Mouse (Mus musculus): ENCODE results near the gene Ncoa1.
A peak's percentile ranks its signal among the peaks of the same experiment; 100 is the strongest.
"Not testable (repeated sequence)": the region's sequence is repeated elsewhere in the genome, so short reads cannot be mapped to it uniquely, and the experiment has no call there.

The Ncoa1 gene

DNA sequence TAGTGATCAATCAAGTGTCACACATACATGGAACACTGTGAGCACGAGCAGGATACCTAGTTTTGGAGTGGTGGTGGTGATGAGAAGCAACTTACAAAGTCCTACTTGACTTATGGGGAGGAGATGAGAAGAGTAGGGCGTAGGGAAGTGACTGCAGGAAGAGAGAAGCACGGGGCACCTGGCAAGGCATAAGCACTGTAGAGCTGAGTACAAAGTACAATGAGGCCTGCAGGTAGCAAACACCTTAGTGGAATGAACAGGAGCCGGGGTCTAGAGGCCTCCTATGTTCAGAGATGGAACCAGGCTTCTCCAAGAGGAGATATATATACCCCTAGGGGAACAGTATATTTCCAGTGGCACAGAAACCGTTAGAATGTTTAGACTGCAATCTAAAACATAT lies 153.4 kb downstream of the Ncoa1 start:
- no peak for DNase-seq (ENCODE audit: low read depth, low spot score)

DNA sequence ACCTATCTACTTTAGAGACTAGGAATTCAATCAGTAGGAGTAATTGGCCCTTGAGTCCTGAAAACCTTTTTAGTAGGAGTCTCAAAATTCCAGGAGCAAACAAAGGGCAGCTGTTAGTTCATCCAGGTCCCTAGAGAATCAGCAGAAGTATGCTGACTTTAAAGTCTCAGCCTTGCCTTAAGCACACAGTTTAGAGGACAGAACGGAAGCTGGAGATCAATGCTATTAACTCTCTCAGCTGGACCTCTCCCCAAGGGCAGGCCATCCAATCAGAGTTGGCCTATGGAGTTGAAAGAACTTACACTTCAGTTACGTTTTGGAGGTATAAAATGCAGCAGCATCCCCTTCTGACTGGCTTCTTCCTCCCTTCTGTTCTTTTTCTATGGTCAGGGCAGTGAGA lies 154.8 kb downstream of the Ncoa1 start:
- DNase-seq (ENCODE audit: low read depth, low spot score) = no peak

DNA sequence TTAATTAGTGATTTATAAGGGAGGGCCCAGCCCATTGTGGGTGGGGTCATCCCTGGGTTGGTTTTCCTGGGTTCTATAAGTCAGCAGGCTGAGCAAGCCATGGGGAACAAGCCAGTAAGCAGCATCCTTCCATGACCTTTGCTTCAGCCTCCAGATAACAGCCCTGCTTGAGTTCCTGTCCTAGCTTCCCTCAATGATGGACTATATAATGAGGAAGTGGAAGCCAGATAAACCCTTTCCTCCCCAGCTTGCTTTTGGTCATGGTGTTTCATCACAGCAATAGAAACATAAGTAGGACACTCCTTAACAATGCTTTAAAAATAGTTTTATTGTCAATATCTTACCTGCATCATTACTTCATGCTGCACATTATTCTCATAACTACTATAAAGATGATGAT lies 163.2 kb downstream of the Ncoa1 start:
- no peak for DNase-seq (ENCODE audit: low read depth, low spot score)

DNA sequence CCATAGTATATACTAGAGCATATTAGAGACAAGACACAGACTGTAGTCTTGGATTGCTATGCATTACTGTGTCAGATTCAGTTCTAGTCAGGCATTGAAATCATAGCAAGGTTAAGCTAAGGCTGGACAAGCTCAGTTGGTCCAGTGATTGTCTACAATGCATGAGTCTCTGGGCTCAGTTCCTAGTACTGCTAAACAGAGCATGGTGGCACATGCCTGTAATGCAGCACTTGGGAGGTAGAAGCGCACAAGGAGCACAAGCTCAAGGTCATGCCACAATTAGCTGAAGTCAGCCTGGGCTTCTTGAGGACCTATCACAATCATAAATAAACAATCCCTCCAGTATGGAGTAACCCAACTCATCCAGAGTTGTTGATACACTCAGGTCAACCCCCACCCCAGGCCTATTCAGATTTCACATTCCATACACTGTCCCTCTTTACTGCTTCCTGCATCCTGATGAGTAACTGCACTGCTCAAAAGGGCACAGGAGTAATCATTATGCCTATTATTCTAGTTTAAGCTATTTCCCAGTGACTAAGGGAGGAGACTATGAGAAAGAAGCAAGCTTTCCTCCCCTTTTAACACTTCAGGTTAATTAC lies 170.2 kb downstream of the Ncoa1 start:
- no peak for DNase-seq (ENCODE audit: low read depth, low spot score)

DNA sequence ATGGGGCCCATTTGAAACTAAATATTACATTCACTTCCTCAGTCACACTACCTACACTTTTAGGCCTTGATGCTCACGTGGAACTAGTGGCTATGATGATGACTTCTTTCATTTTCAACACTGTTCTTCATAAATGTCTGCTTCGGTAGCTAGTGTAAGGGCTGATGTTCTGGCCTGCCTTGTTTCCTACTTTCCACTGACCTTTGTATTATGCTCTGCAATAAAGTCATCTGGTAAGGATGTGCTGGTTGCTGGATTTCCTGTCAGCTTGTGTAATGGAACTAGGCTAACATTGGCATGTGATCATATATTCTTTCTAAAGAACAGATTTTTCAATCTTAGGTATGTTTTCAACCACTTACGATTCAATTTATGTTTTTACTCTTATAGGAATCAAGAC lies 177.7 kb downstream of the Ncoa1 start:
- DNase-seq (ENCODE audit: low read depth, low spot score) = peak; percentile 34

DNA sequence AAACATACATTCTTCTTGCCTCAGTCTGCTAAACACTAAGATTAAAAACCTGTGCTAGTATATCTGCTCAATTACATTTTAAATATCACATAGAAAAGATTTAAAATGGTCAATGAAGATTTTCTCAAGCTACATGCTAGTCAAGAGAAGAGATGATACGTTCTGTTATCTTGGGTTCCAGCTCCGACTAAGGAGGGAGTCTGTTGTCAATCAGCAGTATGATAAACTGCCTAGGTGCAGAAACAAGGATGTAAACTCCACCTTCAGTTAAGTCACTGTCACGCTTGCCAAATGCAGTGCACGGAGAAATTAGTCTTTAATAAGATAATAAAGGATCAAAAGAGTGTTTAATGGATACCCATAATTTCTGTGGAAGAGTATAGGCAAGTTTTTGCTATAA lies 178.4 kb downstream of the Ncoa1 start:
- DNase-seq (ENCODE audit: low read depth, low spot score) = no peak

DNA sequence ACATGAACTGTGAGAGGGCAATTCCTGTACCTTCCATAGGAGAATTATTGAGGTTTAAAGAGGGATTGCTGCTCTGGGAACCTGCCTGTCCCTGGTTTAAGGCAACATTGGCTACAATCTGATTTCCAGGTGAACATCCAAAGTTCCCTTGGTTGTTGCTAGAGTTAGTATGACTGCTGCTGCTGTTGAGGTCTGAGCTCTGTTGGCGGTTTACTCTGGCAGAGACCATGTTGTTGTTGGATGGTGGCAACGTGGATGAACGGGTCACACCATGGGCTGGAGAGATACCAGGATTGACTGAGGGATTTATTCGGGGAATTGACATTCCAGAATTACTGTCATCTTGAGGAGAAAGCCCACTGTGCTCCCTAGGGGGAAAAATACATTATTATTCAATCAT lies 181.1 kb downstream of the Ncoa1 start:
- no peak for DNase-seq (ENCODE audit: low read depth, low spot score)

DNA sequence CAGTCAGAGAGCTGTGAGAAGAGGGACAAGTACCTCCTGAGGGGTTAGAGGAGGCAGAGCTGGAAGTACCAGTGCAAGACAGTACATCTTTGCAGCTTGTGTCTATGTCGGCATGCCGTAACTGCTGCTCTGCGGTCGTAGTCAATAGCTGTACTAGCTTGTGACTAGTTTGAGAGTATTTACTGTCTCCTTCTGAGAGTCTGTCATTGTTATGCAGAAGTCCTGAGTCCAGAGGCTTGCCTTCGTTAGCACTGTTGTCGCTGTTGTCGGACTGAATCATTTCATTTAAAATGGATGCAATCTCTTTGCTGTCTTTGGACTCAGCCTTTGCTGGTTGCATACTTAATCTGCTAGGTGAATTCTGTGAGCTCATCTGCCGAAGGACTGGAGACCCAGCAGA lies 181.7 kb downstream of the Ncoa1 start:
- no peak for DNase-seq (ENCODE audit: low read depth, low spot score)

DNA sequence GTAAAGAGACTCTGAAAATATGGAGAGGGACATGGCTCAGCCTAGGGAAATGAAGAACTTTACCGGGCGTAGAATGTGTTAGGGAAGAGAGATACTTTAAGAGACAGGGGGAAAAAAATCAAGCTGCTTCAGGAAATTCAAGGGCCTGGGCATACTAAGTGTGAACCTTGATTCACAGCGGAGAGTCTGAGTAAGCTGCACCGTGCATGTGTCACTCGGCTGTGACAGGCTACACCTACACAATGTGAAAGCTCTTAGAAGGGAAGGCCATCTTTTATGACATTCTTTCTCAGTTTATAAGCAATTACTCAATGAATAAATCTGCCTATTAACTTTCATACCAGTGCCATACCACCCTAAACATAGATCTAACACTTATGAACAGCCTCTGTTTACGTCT lies 183.2 kb downstream of the Ncoa1 start:
- DNase-seq (ENCODE audit: low read depth, low spot score) = no peak

DNA sequence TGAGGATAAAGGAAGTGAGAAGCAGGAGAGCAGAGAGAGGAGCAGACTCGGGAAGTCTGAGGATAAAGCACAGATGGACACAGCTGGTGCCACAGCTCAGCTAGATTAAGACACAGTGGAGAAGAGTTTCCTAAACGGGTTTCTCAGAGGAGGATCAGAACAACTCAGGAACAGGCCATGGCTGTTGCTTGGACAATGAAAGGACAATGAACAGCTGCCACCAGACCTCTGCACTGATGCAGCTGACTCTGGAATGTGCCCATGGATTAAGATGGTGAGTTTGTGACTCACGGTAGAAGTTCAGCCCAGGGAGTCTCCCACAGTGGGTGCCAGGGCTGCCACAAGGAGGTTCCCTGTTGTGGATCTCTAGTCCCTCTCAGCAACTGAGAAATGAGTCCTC lies 191.8 kb downstream of the Ncoa1 start:
- DNase-seq (ENCODE audit: low read depth, low spot score) = no peak

DNA sequence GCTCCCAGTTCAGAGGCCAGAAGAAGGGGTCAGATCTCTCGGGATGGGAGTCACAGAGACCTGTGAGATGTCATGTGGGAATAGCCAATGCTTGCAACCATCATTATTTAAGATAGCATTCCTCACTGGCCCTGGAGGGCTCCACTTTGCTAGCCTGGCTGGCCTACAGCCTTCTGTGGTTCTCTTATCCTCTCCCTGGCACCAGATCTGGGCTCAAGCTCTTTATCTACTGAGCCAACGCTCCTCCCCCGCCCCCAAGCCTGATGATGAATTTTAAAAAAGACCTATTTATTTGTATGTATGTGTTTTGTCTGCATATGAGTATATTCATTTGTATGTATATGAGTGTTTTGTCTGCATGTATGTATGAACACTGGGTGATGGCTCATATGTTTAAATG lies 197.1 kb downstream of the Ncoa1 start:
- no peak for DNase-seq (ENCODE audit: low read depth, low spot score)

DNA sequence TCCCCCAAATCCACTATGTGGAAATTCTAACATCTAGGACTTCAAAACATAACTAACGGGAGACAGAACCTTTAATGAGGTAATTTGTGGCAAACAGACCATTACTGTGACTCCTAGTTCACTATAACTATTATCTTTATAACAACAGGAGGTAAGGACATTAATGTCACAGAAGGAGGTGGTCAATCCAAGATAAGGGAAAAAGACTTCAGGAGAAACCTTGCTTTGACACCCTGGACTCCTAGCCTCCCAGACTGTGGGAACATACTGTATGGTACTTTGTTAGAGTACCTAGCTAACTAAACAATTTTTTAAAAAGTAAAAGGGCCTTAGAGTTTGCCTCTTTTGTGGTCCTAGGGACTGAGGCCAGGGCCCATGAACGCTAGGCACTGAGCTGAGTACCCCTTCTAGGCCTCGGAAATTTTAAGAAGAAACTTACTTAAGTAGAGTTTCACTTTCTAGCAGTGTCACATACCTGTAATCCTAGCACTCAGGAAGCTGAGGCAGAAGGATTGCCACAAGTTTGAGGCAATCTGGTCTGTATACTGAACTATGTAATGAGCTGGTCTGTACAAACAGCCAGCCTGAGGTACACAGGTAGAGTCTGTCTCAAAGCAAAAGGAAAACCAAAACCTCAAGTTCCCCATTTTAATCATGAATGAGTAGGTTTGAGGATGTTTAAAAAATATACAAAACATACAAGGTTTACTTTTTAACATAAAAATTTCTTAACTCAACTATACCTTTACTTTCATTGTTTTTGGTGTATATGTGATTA lies 197.8 kb downstream of the Ncoa1 start:
- DNase-seq (ENCODE audit: low read depth, low spot score) = peak; percentile 83

DNA sequence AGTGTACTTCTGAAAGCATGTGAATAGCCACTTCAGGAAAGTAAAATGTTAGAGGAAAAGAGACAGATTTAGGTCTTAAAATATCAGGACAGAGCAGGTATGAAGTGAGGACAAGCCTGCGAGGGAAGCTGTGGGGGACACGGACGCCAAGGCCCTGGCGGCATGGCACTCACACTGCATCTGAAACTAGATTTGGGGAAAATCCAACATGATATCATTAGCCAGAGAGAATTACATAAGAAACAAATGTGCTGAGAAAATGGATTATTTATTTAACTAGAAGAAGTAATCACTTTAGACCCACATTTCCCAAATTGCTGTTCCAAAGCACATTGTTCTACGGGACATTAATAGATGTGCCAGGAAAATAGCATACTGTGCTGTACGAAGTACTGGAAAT lies 205.9 kb downstream of the Ncoa1 start:
- no peak for DNase-seq (ENCODE audit: low read depth, low spot score)

DNA sequence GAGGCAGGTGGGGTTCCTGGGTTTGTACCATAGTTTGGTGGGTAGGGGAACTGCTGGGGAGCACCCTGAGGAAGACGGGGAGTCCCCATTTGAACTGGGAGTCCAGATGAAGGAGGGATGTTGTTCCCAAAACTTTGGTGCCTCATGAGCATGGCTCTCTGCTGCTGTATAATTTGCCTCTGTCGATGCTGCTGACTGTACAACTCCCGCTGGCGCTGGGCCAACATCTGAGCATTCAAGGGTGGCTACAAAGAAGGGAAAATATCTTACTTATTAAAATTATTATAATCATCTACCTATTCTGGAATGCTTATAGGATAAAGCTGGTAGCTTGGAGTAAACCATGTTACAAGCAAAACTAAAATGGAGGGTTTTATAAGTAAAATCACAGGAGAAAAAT lies 209.2 kb downstream of the Ncoa1 start:
- DNase-seq (ENCODE audit: low read depth, low spot score) = no peak

DNA sequence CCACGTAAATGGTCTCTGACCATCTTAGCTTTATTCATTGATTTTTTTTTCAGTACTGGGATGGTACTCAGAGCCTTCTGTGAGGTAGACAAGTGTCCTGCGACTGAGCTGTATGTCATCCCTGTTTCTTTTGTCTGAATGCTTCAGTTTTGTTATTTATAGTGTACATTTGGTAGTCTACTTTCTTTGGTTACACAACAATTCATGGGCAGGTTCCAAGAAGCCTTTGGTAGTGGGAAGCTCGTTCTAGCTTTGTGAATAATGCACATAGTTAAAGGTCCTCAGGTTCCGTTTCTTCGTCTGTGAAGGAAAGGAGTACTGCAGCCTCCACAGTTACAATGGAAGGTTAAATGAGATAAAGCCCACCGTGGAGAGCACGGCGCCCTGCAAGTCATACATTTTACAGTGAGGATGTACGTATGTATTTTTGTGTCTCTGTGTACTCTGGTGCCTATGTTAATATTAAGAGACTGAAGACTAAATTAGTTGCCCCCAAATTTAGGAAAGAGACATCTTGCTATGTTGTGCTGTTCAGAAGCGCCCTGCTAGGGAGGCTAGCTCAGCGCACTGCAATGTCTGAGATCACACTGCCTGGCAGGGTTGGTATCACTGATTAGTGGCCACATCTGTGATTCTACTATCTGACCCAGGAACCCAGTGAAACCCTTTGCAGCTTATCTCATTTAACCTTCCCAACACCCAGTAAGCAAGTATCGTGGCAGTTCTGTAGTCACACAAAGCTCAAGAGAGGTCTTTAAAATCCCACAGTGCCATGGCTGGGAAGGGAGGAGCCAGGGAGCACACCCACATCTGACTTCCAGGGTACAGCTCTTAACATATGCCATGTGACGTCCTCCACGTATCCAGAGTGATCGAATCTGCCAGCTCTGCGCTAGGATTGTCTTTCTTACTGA lies 224.0 kb downstream of the Ncoa1 start:
- DNase-seq (ENCODE audit: low read depth, low spot score) = no peak

DNA sequence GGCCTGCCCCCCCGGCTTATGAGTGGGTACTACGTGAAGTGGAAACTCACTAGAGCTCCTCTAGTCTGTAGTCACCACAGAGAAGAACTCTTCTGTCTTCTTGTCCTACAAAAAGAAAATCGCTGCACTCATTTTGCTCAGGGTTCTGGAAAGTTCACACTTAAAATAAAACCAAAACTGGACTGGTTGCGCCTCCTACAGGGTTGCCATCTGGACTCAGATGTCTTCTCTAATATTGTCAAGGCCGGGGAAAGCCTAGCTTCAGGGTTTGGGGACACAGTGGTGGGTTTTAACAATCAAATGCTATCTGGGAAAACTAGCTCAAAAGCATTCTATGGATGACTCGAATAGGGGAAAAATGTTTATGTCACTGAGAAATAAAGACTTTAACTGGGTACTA lies 227.2 kb downstream of the Ncoa1 start:
- DNase-seq (ENCODE audit: low read depth, low spot score) = no peak

DNA sequence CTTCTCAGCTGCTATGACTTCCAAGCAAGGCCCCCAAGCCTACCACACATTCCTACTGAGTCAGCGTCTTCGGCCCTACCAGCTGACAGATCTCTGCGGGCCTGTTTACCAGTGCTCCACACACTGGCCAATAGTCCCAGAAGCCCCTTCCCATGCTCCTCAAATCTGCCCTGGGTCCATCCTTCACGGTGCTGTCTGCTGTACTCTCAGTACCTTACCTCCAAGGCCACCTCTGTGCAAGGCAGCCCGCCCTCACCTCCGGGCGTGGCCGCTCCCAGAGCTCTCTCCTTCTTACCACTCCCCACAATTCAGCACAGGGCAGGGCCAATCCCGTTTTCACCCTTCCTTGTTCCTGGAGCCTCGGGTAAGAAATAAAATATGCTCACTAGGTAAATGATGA lies 231.2 kb downstream of the Ncoa1 start:
- no peak for DNase-seq (ENCODE audit: low read depth, low spot score)

DNA sequence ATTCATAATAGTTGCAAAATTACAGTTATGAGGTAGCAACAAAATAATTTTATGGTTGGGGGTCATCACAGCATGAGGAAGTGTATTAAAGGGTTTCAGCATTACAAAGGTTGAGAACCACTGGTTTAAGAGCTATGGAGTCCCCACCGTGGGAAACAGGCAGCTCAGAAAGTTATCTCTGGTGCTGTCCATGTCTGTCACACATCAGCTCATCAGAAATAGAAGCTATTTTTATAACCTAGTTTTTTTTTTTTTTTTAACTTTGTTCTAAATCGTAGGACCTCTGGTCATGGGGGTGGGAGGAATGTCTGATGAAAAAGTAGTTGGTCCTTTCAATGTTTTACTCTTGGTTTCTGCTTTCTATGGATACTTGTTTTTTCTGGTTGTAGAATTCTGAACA lies 233.2 kb downstream of the Ncoa1 start:
- no peak for DNase-seq (ENCODE audit: low read depth, low spot score)

DNA sequence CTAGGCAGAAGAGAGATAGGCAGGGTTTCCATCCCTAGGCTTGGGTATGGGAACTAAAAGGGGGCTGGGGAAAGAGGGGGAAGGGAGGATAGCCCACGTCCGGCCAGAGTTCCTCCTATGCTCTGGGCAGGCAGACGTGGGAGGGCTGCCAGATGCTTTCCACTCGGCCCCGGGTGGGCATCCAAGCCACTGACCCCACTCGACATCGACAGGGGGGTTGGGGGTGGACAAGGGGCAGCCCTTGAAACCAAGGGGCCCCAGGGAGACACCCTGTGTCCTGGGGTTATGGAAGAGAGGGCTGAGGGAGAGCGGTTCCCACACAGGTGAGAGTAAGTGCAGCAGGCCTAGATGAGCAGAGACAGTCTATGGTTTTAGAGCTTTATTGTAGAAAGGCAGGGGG lies 236.7 kb downstream of the Ncoa1 start:
- not testable (repeated sequence) for DNase-seq (ENCODE audit: low read depth, low spot score)

DNA sequence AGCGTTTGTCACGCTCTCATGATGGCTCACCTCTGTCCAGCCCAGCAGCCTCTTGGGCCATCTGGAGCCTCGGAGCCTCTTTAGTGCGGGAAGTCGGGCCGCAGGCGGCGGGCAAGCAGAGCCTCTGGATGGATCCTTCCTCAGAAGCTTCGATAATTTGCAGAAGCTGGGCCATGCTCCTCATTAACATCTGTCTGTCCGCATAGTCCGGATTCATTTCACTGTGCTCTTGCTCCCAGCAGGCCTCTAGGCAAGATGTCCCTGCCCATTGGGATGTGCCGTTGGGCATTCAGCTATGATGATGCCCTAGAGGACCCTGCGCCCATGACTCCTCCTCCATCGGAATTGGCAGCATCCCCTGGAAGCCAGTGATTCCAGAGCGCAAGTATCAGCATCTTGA lies 239.5 kb downstream of the Ncoa1 start:
- no peak for DNase-seq (ENCODE audit: low read depth, low spot score)

DNA sequence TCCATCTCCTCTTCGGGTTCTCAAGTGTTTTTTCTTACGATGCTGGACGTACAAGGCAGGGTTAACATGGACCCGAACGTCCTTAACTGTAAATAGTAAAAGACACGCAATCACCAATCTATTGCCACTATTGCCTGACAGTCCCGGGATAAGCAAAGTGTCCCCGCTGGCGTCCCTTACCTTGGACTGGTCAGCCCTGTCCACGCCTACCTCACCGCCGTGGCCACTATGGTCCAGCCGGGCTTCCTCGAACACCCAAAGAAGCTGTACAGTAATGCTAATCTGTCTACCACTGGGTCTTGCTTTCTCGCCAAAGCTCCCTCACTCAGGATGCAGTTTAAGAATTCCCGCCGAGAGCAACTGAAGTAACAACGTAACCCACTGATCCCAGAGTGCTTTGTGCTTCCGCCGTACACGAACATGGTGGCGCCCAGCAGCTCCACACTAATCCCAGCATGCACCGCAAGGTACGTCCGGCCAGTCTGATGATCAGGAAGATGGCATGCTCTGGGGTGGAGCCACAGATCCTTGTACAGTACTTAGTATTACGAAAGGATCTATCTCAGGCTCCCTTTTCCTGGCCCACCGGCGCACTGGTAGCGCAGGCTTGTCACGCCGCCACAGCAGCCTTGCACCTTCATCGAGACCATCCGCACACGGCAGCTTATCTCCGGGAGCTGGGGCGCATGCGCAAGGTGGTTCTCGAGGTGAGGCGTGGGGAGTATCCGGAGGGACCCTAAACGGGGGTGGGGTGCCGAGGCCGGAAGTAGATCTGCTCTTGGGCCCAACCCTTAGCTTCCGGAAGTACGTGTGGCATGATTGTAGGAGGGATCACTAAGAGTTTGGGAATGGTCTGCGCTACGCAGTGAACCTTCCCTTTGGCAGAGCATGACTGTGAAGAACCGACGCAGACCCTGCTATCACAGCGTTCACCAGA lies 243.1 kb downstream of the Ncoa1 start, which contains the start of the genes Ptrhd1 and Cenpo:
TSS of gene Ptrhd1 (plus strand) at position 456 of the 937 bp plus-strand sequence.
TSS of gene Cenpo (minus strand) at position 723 of the 937 bp plus-strand sequence.
- DNase-seq (ENCODE audit: low read depth, low spot score) = peak; percentile 99
